Mouse (Mus musculus) cerebellum, adult 2 months (tissue): ENCODE measurements around the gene Cpsf4l.

Experiments used
- CTCF ChIP-seq: fragments of 200-500 bp; IDR thresholded peaks from 2 replicates; pipeline ENCODE4 v1.5.1; 2011; ENCODE audit warnings: low read depth, mild to moderate bottlenecking, control low read depth, low read length, moderate library complexity, borderline replicate concordance; ENCODE audit not compliant: insufficient read depth
- POLR2A ChIP-seq: fragments of 200-500 bp; IDR thresholded peaks from 2 replicates; pipeline ENCODE4 v1.6.1; 2011; ENCODE audit warnings: low read length, control low read depth, borderline replicate concordance; ENCODE audit not compliant: insufficient read depth

DNA sequence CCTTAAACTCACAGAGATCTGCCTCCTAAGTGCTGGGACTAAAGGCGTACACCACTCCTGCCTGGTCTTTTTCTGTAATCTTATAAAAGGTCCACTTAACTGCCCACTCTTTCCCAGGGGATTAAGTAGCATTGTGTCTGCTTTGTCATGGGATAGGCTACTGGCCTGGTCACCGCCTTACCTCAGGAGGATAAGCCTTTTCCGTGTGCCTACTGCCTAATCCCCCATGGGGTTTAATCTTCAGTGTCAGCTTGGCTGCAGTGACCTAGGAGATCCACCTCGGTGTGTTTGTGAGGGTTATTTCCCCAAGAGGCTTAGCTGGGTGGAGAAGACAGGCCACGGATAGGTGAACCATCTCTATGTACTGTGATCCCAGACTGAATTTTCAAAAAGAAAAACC, 12.2 kb downstream of the Cpsf4l start:
- TF ChIP-seq CTCF, result no peak
- no peak for TF ChIP-seq POLR2A
